Mouse (Mus musculus): ENCODE measurements around the gene Tomm7.
"Not testable (repeated sequence)": the region's sequence is repeated elsewhere in the genome, so short reads cannot be mapped to it uniquely, and the experiment has no call there.

Gene Tomm7

DNA sequence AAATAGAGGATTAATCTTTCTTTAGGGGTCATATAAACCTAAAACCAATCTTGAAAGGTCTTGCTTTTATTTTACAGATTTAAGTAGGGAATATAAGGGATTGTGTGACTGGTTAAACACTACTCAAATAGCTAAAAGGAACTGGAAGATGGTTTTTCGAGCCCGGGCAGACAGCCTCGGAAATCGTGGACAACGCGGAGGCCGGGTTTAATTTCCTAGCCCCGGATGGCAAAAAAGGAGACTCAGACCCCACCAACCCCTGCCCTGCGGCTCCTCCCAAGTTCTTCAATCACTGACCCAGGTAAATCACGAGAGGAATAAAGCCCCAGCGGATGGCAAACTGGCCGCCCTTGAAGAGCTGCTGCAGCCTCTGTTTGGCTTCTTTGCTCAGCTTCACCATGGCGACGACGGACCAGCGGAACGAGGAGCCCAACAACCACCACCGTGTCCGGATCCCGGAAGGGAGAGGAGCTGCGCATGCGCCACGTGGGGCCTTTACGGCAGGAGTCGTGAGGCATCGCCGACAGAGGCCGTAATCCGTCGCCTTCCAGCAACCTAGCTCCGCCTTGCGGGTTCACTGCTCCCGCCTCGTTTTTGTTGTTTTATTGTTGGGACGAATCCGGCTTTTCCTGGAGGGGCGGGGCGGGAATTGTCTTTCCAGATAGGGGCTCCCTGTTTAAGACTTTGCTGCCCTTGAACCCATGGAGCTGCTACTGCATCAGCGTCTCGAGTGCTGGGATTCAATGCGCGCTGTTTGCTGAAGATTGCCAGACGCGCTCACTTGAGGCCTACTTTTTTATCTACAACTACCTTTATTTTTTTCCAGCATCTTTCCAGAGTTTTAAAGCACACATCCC lies at the start of gene Tomm7:
Gene Tomm7 (minus strand): TSS at position 488 of the 857 bp plus-strand sequence.
- DNase-seq (ENCODE audit: low read depth, low spot score): peak; percentile 97

DNA sequence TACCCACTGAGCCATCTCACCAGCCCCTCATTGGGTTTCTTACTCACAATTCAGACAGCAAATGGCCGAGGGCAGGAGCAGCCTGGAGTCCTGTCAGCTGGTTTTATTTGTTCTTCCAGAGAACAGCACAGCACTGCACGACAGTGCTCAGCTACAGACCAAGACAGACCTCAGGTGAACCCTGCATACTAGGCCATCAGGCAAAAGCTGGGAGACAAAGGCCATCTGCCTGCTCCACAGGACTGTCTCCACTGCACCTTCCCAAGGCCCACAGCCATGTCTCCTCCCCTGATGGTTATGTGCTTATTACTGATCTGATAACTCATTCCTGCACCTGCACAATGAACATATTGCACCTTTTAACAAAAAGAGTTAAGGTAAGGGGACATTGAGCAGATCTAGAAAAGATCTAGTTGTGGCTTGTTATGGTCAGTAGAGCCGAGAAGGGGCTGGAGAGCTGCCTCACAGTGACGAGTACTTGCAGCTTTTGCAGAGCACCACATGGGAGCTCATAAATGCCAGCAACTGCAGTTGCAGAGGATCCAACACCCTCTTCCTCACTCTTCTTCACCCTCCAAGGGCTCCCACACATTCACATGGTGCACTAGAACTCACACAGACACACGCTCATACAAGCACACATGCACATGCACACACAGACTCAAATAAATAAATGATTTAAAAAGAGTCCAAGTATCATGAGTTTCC lies 49.3 kb upstream of the Tomm7 start:
- no peak for DNase-seq (ENCODE audit: low read depth, low spot score)

DNA sequence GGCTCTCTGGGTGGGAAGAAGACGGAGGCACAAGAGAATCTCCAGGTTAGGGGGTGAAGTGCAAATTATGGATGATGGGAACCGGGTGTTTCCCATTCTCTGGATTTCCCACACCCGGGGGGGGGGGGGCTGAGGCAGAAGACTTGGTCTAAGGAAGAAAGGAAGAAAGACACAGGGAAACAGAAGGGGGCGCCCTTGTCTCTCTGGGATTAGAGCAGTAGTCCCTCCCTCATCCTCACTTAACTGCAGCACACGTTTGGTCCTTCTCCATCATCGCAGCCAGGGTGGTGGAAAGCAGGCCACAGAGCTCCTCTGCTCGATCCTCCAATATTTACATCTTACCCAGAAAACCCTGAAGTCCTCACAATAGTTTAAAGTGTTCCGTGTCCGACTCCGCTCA lies 46.8 kb upstream of the Tomm7 start:
- DNase-seq (ENCODE audit: low read depth, low spot score): no peak

DNA sequence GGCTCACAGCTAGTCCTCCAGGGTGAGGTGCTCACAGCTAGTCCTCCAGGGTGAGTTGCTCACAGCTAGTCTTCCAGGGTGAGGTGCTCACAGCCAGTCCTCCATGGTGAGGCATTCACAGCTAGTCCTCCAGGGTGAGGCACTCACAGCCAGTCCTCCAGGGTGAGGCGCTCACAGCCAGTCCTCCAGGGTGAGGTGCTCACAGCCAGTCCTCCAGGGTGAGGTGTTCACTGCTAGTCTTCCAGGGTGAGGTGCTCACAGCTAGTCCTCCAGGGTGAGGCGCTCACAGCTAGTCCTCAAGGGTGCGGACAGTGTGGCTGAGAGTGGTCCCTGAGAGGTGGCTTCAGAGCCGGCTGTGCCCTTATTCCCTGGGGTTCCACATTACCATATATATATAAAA lies 45.5 kb upstream of the Tomm7 start:
- DNase-seq (ENCODE audit: low read depth, low spot score): no peak

DNA sequence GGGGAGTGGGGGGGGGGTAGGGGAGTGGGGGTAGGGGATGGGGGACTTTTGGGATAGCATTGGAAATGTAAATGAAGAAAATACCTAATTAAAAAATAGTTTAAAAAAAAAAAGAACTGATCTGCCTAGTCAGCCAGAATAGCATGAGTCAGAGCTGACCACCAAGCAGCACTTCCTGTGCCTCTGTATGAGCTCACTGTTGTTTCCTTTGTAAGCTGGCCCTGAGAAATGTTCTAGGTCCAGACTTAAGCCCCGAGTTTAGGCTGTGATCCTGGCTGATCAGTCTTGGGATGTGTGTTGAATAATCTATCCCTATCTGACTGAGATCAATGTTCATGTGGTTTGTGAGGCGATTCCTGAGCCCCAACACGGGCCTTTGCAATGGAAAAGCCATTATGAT lies 43.1 kb upstream of the Tomm7 start:
- no peak for DNase-seq (ENCODE audit: low read depth, low spot score)

DNA sequence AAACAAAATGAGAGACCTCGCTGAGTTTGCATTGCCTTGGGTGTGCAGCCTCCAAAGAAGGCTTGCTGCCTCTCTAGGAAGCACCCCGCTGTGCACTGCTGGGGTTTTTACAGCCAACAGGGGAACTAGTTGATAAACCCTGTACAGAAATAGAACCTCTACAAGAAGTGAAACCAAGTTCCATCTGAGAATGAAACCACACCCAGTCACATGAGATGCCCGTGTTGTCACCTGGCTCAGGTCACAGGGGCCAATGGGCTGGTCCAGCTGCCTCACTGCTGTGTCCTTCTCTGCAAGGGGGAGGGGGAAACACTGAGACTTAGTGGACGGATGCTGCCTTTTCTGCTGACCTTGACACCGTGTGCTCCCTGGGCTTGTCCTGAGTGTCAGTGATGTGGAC lies 30.5 kb upstream of the Tomm7 start:
- DNase-seq (ENCODE audit: low read depth, low spot score): no peak

DNA sequence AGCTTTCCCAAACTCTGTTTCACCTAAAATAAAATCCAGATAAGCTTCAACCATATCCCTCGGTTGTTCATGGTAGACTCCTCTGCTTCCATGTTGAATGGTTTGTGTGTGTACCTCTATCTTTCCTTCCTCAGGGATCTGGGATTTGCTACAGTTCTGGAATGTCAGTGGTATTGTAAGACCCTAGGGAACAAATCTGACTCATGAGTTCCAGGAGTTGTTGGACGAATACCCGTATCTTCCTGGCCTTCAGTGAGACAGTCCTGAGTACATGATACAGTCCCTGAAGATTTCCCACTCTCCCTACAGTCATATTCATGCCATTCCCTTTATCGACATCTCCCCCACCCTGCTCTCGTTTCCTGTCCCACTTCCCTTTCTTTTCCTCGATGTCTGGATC lies 28.6 kb upstream of the Tomm7 start:
- no peak for DNase-seq (ENCODE audit: low read depth, low spot score)

DNA sequence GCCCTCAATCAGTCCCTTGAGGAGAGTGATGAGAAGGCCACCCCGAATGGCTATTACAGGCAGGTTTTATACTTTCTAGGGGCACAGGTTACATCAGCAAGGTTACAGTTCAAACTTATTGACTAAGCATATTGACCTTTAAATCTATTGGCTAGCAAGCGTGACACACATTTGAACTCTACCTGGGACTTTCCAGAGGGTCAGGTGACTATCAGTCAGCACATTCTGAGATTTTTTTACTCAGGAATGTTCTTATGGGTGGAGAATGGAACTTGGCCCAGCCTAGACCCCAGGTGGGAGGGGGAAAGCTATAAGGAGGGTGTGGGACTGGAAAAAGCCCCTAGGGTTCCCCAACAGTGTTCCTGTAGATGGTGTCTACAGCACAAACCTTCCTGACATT lies 27.4 kb upstream of the Tomm7 start:
- not testable (repeated sequence) for DNase-seq (ENCODE audit: low read depth, low spot score)

DNA sequence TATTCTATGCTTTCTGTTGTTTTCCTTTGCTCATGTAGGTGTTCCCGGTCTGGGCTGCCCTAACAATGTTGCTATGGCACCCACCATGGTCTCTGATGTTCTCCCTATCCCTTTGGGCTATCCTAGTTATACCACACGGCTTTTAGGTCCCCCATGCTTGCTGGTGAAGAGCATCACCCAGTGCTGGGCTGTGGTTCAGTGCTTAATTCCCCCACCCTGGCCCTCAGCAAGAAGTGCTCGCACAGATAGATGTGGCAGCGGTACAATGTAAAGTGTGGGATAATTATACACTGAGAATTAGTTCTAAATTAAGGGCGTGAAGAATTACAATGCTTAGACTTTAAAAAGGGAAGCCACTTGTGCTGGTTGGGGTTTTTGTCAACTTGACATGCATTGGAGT lies 22.0 kb upstream of the Tomm7 start:
- no peak for DNase-seq (ENCODE audit: low read depth, low spot score)

DNA sequence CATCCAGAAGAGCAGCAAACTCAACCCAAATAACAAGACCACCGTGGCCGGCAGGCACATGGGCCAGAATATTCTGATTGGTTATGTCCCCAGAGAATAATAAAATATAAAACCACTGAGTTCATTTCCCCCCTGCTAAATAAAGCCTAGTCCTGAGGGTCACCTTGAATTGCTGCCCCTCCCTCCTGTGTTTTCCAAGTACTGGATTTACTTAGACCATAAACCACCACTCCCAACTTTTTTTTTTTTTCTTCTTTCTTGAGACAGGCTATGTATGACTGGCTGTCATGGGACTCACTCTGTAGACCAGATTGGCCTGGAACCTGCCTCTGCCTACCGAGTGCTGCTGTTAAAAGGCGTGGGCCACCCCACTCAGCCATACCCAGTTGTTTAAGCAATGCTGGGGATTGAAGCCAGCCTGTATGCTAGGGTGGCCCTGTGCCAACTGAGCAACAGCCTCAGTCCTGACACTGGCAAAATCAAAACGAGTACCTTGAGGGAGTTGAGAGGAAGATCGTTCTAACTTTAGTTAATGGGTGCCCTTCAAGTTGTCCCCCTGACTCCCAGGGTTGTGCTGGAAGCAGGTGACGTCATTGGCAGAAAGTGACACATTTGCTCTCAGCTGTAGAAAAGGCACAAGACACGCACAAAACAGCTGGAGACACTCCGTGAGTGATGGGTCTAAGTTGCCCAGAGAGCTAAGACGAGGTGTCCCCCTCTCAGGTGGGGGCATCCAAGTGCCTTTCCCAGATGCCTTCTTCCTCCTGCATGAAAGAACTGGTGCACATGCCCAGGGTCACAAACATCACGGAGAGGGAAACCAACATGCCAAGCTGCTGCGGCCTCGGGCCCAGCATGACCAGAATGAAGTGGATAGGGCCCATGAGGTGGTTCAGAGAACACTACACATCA lies 20.3 kb upstream of the Tomm7 start:
- no peak for DNase-seq (ENCODE audit: low read depth, low spot score)

DNA sequence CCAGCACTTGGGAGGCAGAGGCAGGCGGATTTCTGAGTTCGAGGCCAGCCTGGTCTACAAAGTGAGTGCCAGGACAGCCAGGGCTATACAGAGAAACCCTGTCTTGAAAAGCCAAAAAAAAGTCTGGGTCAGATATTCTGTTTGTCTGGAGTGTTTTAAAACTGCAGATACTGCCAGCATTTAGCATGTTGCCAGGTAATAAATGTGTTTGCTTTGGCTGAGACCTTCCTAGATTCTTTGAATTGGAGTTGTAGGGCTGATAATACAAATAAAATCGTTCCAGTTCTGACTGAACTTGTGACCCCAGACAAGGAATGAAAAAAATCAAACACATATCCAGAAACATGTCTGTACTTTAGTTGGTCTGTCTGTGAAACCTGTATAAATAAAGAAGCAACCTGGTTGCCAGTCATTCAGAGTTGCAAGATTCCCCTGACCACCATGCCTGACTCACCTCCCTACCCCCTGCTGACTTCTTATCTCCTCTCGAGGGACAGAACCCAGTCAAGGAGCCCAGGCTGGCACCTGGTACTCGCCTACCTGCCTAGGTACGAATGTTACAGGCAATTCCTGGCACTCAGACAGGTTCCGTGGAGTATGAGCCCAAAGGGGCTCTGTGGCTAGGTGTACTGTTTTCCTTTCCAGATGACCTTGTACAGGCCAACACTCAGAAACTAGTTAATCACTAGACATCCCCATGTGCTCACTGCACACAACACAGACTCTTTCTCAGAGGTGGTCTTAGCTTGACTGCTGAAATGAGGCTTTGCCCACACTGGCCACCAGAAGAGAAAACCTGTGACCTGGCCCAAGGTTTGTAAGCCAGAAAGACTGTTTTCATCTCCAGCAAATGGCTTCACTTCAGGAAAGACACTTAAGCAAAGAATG lies 19.4 kb upstream of the Tomm7 start:
- no peak for DNase-seq (ENCODE audit: low read depth, low spot score)

DNA sequence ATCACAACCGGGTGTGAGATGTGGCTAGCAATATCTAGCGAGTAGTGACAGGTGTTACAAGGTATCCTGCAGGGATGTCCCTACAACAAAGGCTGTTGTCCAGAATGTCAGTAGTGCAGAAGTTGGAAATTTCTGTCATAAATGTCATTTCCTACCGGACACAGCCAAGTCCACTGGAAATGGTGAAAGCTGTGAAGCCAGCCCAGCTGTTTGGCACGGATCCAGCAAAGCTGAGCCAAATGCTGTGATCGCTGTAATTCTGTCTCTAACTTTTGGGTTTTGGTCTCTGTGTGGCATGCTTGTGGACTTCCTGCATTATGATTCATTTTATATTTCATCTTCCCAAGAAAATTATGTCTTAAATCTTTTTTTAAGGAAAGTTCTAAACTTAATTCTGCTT lies 18.3 kb upstream of the Tomm7 start:
- peak; percentile 63 for DNase-seq (ENCODE audit: low read depth, low spot score)

DNA sequence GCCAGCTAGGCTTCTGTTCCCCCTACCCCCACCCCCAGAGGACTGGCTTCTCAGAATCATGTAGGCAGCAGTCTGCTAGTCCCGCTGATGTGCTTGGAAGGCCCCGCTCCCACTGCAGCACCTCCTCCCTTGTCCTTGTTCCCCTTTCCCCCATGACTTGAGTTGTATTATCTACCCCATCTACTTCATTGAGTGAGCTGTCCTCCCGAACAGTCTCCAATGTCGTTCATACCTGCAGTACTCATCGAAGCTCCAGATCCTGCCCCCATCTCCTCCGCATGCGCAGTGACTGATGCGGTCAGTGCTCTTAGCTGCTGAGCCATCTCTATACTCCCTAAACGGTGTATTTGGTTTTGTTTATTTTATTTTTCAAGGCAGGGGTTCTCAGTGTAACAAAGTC lies 17.8 kb upstream of the Tomm7 start:
- no peak for DNase-seq (ENCODE audit: low read depth, low spot score)

DNA sequence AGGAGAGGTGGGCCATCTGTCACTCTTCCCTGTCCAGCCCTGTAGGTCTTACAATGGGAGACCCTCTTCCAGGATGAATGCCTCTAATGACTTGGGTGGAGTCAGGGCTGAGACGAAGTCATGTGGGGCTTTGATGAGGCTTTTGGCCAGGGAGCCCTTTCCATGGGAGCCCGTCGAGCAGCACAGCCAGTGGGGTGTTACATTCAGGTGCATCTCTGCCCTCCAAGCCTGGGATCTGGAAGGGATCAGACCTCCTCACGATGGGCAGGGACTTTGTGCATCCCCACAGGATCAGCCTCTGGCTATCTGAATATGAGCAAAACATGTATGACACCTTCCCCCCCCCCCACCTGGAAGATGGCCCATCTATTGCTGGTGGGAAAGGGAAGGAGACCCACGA lies 15.9 kb upstream of the Tomm7 start:
- no peak for DNase-seq (ENCODE audit: low read depth, low spot score)

DNA sequence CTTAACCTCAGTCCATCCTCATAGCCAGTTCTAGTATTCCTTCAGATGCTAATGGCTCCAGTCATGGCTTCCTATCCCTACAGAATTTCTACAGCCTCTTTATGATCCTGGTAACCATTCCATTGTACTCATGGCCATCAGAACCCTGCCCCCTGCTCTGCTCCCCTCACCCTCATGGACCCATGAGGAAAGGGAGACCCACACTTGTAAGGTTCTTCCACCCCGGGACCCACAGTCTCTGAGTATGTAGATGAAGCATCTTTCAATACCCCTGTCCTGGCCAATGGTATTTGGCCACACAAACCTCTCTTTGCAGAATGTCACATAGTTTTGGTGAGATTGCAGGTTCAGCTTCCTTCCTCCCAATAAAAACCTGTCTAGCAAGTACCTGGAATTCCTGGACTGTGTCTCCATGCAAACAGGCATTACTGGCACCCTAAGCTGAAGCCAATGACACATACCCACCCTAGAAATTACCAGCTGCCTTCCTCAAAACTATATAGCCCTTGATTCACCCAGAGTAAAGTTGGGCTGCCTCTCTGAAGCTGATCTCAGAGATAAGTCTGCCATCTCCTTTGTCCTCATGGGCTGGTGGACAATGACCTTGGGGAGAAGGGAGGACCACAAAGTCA lies 15.2 kb upstream of the Tomm7 start:
- DNase-seq (ENCODE audit: low read depth, low spot score): no peak

DNA sequence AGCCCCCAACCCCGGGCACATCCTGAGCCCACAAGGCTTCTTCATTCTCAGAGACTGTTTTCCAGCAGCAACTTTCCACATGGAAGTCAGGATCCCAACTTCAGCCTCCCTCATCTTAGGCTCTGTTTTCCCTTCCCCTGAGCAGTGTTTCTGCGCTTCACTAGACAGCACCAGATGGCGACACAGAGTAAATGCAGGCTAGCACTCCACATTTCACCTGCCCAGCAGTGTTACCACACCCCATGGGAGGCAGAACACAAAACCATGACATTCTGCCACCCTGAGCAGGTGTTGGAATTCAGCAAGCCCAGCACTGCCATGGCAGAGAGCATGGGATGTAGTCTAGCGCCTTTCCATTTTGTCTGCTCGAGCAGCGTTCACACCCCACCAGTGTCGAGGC lies 14.7 kb upstream of the Tomm7 start:
- no peak for DNase-seq (ENCODE audit: low read depth, low spot score)

DNA sequence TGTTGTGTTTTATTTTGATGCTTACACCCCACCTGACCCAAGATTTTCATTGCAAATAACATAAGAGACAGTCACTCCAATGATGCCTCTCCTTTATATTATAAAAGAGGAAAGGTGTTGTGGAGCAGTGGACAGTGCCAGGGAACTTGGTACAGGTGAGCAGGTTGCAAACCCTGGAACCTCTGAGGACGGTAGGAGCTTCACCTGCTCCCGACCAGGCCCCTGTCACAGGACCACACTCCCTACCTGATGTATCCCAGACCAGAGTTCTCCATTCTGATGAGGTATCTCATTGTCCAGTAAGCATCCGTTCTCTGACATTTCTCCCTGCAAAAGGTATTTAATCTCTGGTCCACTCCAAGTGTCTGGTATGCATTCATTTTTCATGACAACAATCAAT lies 14.0 kb upstream of the Tomm7 start:
- DNase-seq (ENCODE audit: low read depth, low spot score): no peak

DNA sequence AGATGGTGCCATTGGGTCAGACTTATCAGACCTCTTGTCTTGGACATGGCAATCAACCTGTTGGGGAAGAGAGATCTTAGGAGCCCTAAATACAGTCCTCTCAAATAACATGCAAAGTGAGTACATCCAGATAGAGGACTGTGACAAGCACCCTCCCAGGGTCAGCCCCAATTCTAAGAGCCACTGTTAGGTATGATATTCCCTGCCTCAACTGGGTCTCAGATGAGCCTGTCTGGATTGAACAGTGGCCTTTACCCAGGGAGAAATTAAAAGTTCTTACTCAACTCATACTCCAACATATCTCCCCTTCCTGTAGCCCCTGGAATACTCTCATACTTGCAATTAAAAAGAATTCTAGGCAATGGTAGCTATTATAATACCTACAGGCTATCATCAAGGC lies 13.2 kb upstream of the Tomm7 start:
- no peak for DNase-seq (ENCODE audit: low read depth, low spot score)

DNA sequence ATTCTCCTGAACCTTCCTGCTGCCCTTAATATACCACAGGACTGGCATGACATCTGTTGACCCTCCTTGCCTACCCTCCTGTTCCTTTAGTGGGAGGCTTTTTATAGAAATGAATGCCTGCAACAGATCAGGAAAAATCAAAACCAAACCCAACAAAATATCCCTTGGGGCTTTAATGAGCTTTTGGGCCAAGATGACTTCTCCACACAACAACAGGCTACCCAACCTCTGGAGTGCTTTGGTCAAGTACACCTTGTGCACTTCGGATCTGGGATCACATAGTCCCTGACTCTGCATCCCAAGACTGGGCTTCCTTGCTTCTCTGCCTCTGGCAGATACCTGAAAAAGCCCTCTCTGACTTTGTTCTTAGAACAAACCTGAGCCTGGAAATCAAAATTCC lies 12.2 kb upstream of the Tomm7 start:
- DNase-seq (ENCODE audit: low read depth, low spot score): no peak

DNA sequence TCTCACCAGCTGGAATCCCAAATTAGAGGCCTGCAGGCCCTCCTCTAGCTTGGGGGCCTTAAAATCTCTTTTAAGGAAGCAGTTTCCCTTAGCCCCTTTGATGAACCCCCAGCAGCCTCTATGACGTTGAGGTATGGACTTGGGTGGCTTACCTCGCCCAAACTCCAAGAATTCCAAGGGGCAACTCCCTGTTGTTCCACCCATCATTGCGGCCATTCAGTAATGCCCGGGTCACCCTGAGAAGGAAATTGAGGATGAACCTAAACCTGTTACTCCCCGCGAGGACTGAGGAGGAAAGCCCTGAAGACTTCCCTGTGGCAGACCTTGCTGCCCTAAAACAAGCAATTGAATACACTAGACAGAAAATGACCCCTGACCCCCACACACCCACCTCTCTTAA lies 11.5 kb upstream of the Tomm7 start:
- DNase-seq (ENCODE audit: low read depth, low spot score): no peak

DNA sequence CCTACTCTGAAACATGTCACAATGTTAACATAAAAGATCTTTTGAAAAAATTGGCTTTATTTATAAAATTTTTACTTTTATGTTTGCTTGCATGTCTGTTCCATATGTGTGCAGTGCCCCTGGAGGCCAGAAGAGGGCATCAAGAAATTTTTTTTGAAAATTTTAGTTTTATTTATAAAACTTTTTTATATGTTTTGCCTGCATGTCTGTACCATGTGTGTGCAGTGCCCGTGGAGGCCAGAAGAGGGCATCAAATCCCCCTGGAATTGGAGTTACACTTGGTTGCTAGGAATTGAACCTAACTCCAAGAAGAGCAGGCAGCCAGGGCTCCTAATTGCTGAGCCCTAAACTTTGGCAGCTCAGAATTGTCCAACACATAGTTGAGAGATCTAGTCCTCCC lies 9.0 kb upstream of the Tomm7 start:
- DNase-seq (ENCODE audit: low read depth, low spot score): not testable (repeated sequence)

Data from skeletal muscle tissue, adult 2 months (tissue).